Mouse (Mus musculus): Measurements from ENCODE around the gene Cnbd2. TPM values are rescaled to one million over a fixed set of nuclear protein-coding genes. Genes with fewer than 3 reads are reported as not detected.

Gene Cnbd2
- 4.5 and 6.4 TPM in 2 replicates for polyA plus RNA-seq (2014; fragmentation: Nextera tagmentation; extraction: Ambion mirVana)

GRCm38 (mm10) chr2:156312297-156312897 lies at the start of gene Cnbd2, which contains the start of gene Scand1:
Gene Cnbd2 (plus strand): TSS chr2:156312299.
Gene Scand1 (minus strand): TSS chr2:156312704.
- Histone ChIP-seq H3K9me3 (ENCODE audit: control insufficient read depth, low read length) (no peaks in the 10 kb centered on the region), H3K27me3 (ENCODE audit: control insufficient read depth, insufficient read depth, low read length) (no peaks in the 10 kb centered on the region), H3K4me3 (ENCODE audit: low read length) (peak within 1 kb of the TSS; percentile 64), H3K36me3 (ENCODE audit: control insufficient read depth, insufficient read depth, low read length) (no peaks in the 10 kb centered on the region), H3K9ac (ENCODE audit: low read depth, low read length) (peak within 1 kb of the TSS; percentile 88), H3K4me1 (ENCODE audit: control insufficient read depth, insufficient read depth, low read length) (no peaks in the 10 kb centered on the region; the same call in 1 of the 2 replicates), H3K27ac (ENCODE audit: low read depth, low read length) (peak within 1 kb of the TSS; percentile 98), H3K4me2 (replicated peaks; ENCODE audit: low read depth, low read length) (peak within 1 kb of the TSS; percentile 77)
- WGBS = under 1% methylated on average over 49 of the region's 49 CpGs
- peak; percentile 94 for ATAC-seq (ENCODE audit: low FRiP score, low TSS enrichment)

DNA sequence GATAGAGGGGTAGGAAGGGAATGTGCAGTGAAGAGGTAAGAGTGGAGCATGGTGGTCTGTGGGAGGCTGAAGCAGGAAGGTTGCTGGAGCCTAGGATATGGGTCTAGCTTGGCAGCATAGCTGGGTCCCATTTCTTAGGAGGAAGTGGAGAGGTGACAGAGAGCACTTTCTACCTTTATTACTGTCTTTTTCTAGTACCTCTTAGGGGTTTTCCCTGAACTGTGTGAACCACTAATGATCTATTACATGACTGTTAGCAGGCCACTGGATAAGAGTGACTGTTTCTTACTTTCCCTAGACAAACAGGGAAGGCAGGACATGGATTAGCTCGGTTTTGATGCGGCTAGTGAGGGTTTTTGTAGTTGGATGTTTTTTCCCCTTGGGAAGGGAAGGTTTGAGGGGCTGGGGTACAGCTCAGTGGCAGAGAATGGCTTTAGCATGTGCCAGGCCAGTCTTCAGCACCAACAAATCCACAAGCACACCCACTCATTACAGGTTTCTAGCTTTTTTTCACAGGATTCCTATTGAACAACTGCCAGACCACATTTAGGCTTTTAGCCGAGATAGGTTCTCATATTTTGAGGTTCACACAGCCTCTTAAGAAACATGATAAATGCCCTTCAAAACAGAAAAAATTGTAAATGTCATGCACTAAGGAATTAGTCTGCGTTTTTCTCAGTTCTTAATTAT lies 48.8 kb upstream of the Cnbd2 start:
- Histone ChIP-seq H3K9me3 (ENCODE audit: control insufficient read depth, low read length) (no peaks in the 10 kb centered on the region), H3K4me3 (ENCODE audit: low read length) (no peak overlapping the region), H3K36me3 (ENCODE audit: control insufficient read depth, insufficient read depth, low read length) (peaks cover 52% of the 10 kb centered on the region), H3K9ac (ENCODE audit: low read depth, low read length) (no peak overlapping the region), H3K4me2 (replicated peaks; ENCODE audit: low read depth, low read length) (no peak overlapping the region), H3K27me3 (ENCODE audit: control insufficient read depth, insufficient read depth, low read length) (no peaks in the 10 kb centered on the region), H3K27ac (ENCODE audit: low read depth, low read length) (no peak overlapping the region), H3K4me1 (ENCODE audit: control insufficient read depth, insufficient read depth, low read length) (no peaks in the 10 kb centered on the region)
- no peak for ATAC-seq (ENCODE audit: low FRiP score, low TSS enrichment)
- 89% methylated on average over 4 of the region's 4 CpGs for whole genome bisulfite sequencing

DNA sequence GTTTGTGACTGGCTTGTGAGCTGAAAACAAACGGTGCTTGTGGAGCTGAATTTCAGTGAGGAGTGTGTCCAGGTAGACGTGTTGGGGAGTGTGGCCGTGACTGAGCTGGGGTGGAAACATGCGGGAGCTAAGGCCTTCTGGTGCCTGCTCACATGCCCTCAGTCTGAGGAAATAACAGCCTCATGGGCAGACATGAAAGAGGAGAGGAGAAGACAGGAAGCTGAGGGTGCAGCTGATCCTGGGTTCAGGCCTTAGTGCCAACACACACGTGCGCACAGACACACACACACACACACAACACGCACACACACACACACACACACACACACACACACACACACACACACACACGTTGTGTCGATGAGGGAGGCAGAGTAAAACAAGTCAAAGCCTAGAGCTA lies 44.5 kb upstream of the Cnbd2 start:
- WGBS = 92% methylated on average over 9 of the region's 9 CpGs
- H3K4me2 ChIP-seq (replicated peaks; ENCODE audit: low read depth, low read length) = no peak overlapping the region
- H3K4me1 ChIP-seq (ENCODE audit: control insufficient read depth, insufficient read depth, low read length) = no peaks in the 10 kb centered on the region
- H3K27ac ChIP-seq (ENCODE audit: low read depth, low read length) = no peak overlapping the region
- H3K9me3 ChIP-seq (ENCODE audit: control insufficient read depth, low read length) = no peaks in the 10 kb centered on the region
- no peak overlapping the region for H3K4me3 ChIP-seq (ENCODE audit: low read length)
- H3K9ac ChIP-seq (ENCODE audit: low read depth, low read length) = no peak overlapping the region
- ATAC-seq (ENCODE audit: low FRiP score, low TSS enrichment) = no peak
- no peaks in the 10 kb centered on the region for H3K27me3 ChIP-seq (ENCODE audit: control insufficient read depth, insufficient read depth, low read length)
- H3K36me3 ChIP-seq (ENCODE audit: control insufficient read depth, insufficient read depth, low read length) = peaks cover 32% of the 10 kb centered on the region

- 94% methylated on average over 6 of the region's 6 CpGs for WGBS
- Histone ChIP-seq H3K27ac (ENCODE audit: low read depth, low read length) (no peak overlapping the region), H3K4me3 (ENCODE audit: low read length) (no peak overlapping the region), H3K9ac (ENCODE audit: low read depth, low read length) (no peak overlapping the region), H3K4me1 (ENCODE audit: control insufficient read depth, insufficient read depth, low read length) (no peaks in the 10 kb centered on the region), H3K27me3 (ENCODE audit: control insufficient read depth, insufficient read depth, low read length) (no peaks in the 10 kb centered on the region), H3K4me2 (replicated peaks; ENCODE audit: low read depth, low read length) (no peak overlapping the region), H3K36me3 (ENCODE audit: control insufficient read depth, insufficient read depth, low read length) (peaks cover 40% of the 10 kb centered on the region), H3K9me3 (ENCODE audit: control insufficient read depth, low read length) (no peaks in the 10 kb centered on the region)
- no peak for ATAC-seq (ENCODE audit: low FRiP score, low TSS enrichment)
Measured at GRCm38 (mm10) chr2:156272553-156272952, 39.5 kb upstream of the Cnbd2 start.

DNA sequence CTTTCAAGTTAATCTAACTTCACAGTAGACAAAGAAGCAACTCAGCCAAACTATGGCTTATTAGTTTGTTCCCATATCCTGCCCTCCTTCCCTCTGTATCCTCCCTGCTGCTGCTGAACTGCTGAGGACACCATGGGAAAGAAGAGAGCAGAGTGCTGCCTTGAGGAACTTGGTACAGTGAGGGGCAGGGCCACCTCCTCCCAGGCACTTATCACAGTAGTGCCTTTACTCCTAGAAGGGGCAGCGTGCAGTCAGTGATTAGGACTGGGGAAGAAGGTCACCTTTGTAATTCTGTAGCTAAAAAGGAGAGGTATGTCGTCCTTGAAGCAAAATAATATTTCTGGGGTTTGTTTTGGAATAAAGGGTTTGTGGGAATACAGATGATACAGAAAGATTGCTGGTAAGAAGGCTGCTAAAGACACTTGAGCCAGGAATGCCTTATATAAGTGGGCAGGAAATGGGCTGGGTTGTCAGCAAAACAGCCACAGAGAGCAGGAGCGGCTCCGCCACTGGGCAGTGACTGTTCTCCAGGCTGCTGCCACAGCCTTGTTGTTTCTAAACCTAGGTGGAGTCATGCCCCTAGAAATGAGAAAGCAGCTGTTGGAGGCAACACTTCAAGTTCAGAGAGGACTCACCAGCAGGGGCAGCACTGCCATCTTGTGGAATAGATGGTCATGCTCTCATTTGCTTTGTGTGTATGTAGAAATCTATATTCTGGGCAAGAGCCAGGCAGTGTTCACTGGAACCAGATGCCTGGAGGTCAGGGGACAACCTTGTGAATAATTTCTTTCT lies 33.7 kb upstream of the Cnbd2 start:
- Histone ChIP-seq H3K27me3 (ENCODE audit: control insufficient read depth, insufficient read depth, low read length) (no peaks in the 10 kb centered on the region), H3K9ac (ENCODE audit: low read depth, low read length) (no peak overlapping the region), H3K36me3 (ENCODE audit: control insufficient read depth, insufficient read depth, low read length) (peaks cover 38% of the 10 kb centered on the region; the same call in 1 of the 2 replicates), H3K27ac (ENCODE audit: low read depth, low read length) (no peak overlapping the region), H3K4me1 (ENCODE audit: control insufficient read depth, insufficient read depth, low read length) (no peaks in the 10 kb centered on the region), H3K4me2 (replicated peaks; ENCODE audit: low read depth, low read length) (no peak overlapping the region), H3K4me3 (ENCODE audit: low read length) (no peak overlapping the region), H3K9me3 (ENCODE audit: control insufficient read depth, low read length) (no peaks in the 10 kb centered on the region)
- 49% methylated on average over 4 of the region's 4 CpGs for WGBS
- peak; percentile 76 for ATAC-seq (ENCODE audit: low FRiP score, low TSS enrichment)

GRCm38 (mm10) chr2:156281227-156281626 lies 30.9 kb upstream of the Cnbd2 start:
- Histone ChIP-seq H3K4me3 (ENCODE audit: low read length) (no peak overlapping the region), H3K9ac (ENCODE audit: low read depth, low read length) (no peak overlapping the region), H3K9me3 (ENCODE audit: control insufficient read depth, low read length) (no peaks in the 10 kb centered on the region), H3K4me2 (replicated peaks; ENCODE audit: low read depth, low read length) (no peak overlapping the region), H3K36me3 (ENCODE audit: control insufficient read depth, insufficient read depth, low read length) (peaks cover 28% of the 10 kb centered on the region; the same call in 1 of the 2 replicates), H3K27ac (ENCODE audit: low read depth, low read length) (no peak overlapping the region), H3K27me3 (ENCODE audit: control insufficient read depth, insufficient read depth, low read length) (no peaks in the 10 kb centered on the region), H3K4me1 (ENCODE audit: control insufficient read depth, insufficient read depth, low read length) (no peaks in the 10 kb centered on the region)
- no peak for ATAC-seq (ENCODE audit: low FRiP score, low TSS enrichment)
- 76% methylated on average over 4 of the region's 4 CpGs for WGBS

DNA sequence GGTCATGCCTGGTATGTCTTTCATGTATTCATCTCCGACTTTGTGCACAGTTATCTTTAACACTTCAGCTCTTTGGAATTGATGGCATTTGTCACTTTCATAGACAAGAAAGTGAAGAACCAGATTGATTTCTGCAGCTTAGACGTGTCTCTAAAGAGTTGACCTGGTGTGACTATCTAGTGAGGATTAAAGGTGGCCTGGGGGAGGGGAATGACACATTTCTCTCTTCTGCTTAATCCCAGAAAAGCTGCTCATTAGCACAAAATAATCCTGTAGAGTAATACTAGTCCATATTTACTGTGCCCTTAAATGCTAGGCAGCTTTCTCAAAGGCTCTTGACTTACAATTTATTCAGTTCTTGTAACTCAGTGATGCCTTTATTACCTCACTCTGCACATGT lies 26.9 kb upstream of the Cnbd2 start:
- no peak overlapping the region for H3K9ac ChIP-seq (ENCODE audit: low read depth, low read length)
- H3K4me2 ChIP-seq (replicated peaks; ENCODE audit: low read depth, low read length) = no peak overlapping the region
- no peaks in the 10 kb centered on the region for H3K4me1 ChIP-seq (ENCODE audit: control insufficient read depth, insufficient read depth, low read length)
- H3K27me3 ChIP-seq (ENCODE audit: control insufficient read depth, insufficient read depth, low read length) = no peaks in the 10 kb centered on the region
- no peak overlapping the region for H3K4me3 ChIP-seq (ENCODE audit: low read length)
- H3K9me3 ChIP-seq (ENCODE audit: control insufficient read depth, low read length) = no peaks in the 10 kb centered on the region
- no peak for ATAC-seq (ENCODE audit: low FRiP score, low TSS enrichment)
- H3K36me3 ChIP-seq (ENCODE audit: control insufficient read depth, insufficient read depth, low read length) = peaks cover 48% of the 10 kb centered on the region
- H3K27ac ChIP-seq (ENCODE audit: low read depth, low read length) = no peak overlapping the region
- 83% methylated on average over 2 of the region's 2 CpGs for WGBS

- H3K27ac ChIP-seq (ENCODE audit: low read depth, low read length) = no peak overlapping the region
- H3K9ac ChIP-seq (ENCODE audit: low read depth, low read length) = no peak overlapping the region
- no peak for ATAC-seq (ENCODE audit: low FRiP score, low TSS enrichment)
- no peaks in the 10 kb centered on the region for H3K9me3 ChIP-seq (ENCODE audit: control insufficient read depth, low read length)
- no peaks in the 10 kb centered on the region for H3K27me3 ChIP-seq (ENCODE audit: control insufficient read depth, insufficient read depth, low read length)
- peaks cover 45% of the 10 kb centered on the region for H3K36me3 ChIP-seq (ENCODE audit: control insufficient read depth, insufficient read depth, low read length)
- H3K4me3 ChIP-seq (ENCODE audit: low read length) = no peak overlapping the region
- no peak overlapping the region for H3K4me2 ChIP-seq (replicated peaks; ENCODE audit: low read depth, low read length)
- no peaks in the 10 kb centered on the region for H3K4me1 ChIP-seq (ENCODE audit: control insufficient read depth, insufficient read depth, low read length)
- WGBS = 95% methylated on average over 4 of the region's 4 CpGs
Measured at GRCm38 (mm10) chr2:156286733-156287132, 25.4 kb upstream of the Cnbd2 start.

- peaks cover 46% of the 10 kb centered on the region for H3K36me3 ChIP-seq (ENCODE audit: control insufficient read depth, insufficient read depth, low read length)
- H3K4me1 ChIP-seq (ENCODE audit: control insufficient read depth, insufficient read depth, low read length) = no peaks in the 10 kb centered on the region
- H3K9me3 ChIP-seq (ENCODE audit: control insufficient read depth, low read length) = no peaks in the 10 kb centered on the region
- H3K27ac ChIP-seq (ENCODE audit: low read depth, low read length) = no peak overlapping the region
- no peak for ATAC-seq (ENCODE audit: low FRiP score, low TSS enrichment)
- no peaks in the 10 kb centered on the region for H3K27me3 ChIP-seq (ENCODE audit: control insufficient read depth, insufficient read depth, low read length)
- H3K4me3 ChIP-seq (ENCODE audit: low read length) = no peak overlapping the region
- H3K9ac ChIP-seq (ENCODE audit: low read depth, low read length) = no peak overlapping the region
- H3K4me2 ChIP-seq (replicated peaks; ENCODE audit: low read depth, low read length) = no peak overlapping the region
- 92% methylated on average over 2 of the region's 2 CpGs for WGBS
Measured at GRCm38 (mm10) chr2:156288222-156288621, 23.9 kb upstream of the Cnbd2 start.

Data from kidney, embryonic 14.5 days (tissue).